Mouse (Mus musculus) CH12.LX (cell line): ENCODE measurements at regions not wholly inside any gene's neighbourhood (a gene's known extent, or its start where the extent isn't known, plus 50 kb on each side); places are given as distances from the start of the nearest gene placed in this dataset.

ENCODE experiments used
- DNase-seq: peaks from one replicate; pipeline ENCODE4 v3.0.0-alpha.2; 2013; ENCODE audit errors: extremely low read depth
- H3K27ac ChIP-seq: 2 replicates; pipeline ENCODE4 v1.5.1; 2012; ENCODE audit warnings: low read depth, mild to moderate bottlenecking, control low read depth, moderate library complexity; ENCODE audit not compliant: insufficient read depth
- H3K27me3 ChIP-seq: replicated peaks from 2 replicates; pipeline ENCODE3; 2012; ENCODE audit warnings: inconsistent platforms
- H3K36me3 ChIP-seq, 2 experiments: replicated peaks in 1 of 2; 2 replicates each; pipeline versions ENCODE3 to v1.6.1; 2012; ENCODE audit warnings: inconsistent platforms in 1 of 2, low read length in 1 of 2, mild to moderate bottlenecking in 1 of 2, mixed read lengths in 1 of 2, moderate library complexity in 1 of 2; ENCODE audit not compliant: control insufficient read depth in 1 of 2, insufficient read depth in 1 of 2
- H3K4me1 ChIP-seq, 2 experiments: 2 replicates each; pipeline ENCODE4 v1.6.1; 2012; ENCODE audit warnings: inconsistent platforms in 1 of 2, moderate library complexity in 1 of 2; ENCODE audit not compliant: insufficient read depth in 2 of 2, control insufficient read depth in 1 of 2
- H3K4me2 ChIP-seq: 2 replicates; pipeline ENCODE4 v1.6.1; 2012; ENCODE audit warnings: low read depth, mild to moderate bottlenecking, control low read depth; ENCODE audit not compliant: poor library complexity, insufficient read depth, severe bottlenecking
- H3K4me3 ChIP-seq, 3 experiments: fragments of 150-350 bp in 1 of 3; sonication (generic) in 1 of 3; replicated peaks in 1 of 3; 2 replicates each; pipeline versions ENCODE3 to v1.5.1; 2011 to 2012; ENCODE audit warnings: low read depth in 2 of 3, low read length in 2 of 3, mild to moderate bottlenecking in 2 of 3, moderate library complexity in 2 of 3, control low read depth in 1 of 3, improper control_type of control experiment in 1 of 3, inconsistent platforms in 1 of 3, mixed read lengths in 1 of 3; ENCODE audit not compliant: poor library complexity in 1 of 3
- H3K79me2 ChIP-seq: replicated peaks from 2 replicates; pipeline ENCODE4 v1.6.1; 2012; ENCODE audit warnings: mild to moderate bottlenecking, moderate library complexity; ENCODE audit not compliant: control insufficient read depth, poor library complexity, insufficient read depth, severe bottlenecking; ENCODE audit errors: extremely low read depth
- H3K9ac ChIP-seq: 2 replicates; pipeline ENCODE4 v1.6.1; 2012; ENCODE audit warnings: low read depth, mild to moderate bottlenecking, control low read depth, moderate library complexity; ENCODE audit not compliant: insufficient read depth
- H3K9me3 ChIP-seq: replicated peaks from 2 replicates; pipeline ENCODE3; 2012; ENCODE audit warnings: low read length, inconsistent platforms, mixed read lengths
- BHLHE40 ChIP-seq: IDR thresholded peaks from 2 replicates; pipeline ENCODE4 v1.6.1; 2011; ENCODE audit warnings: mild to moderate bottlenecking, low read depth, low read length, improper control_type of control experiment
- CHD2 ChIP-seq: IDR thresholded peaks from 2 replicates; pipeline ENCODE4 v1.6.1; 2011; ENCODE audit warnings: low read length, improper control_type of control experiment
- EP300 ChIP-seq: IDR thresholded peaks from 2 replicates; pipeline ENCODE4 v1.6.1; 2011; ENCODE audit warnings: low read length, improper control_type of control experiment
- HCFC1 ChIP-seq: IDR thresholded peaks from 2 replicates; pipeline ENCODE4 v1.6.1; 2012; ENCODE audit warnings: low read depth, mild to moderate bottlenecking, inconsistent platforms, low read length, improper control_type of control experiment
- JUND ChIP-seq: conservative IDR thresholded peaks from 2 replicates; pipeline ENCODE4 v1.6.1; 2011; ENCODE audit warnings: low read depth, low read length, improper control_type of control experiment
- KAT2A ChIP-seq: IDR thresholded peaks from 2 replicates; pipeline ENCODE4 v1.6.1; 2012; ENCODE audit warnings: low read length, improper control_type of control experiment, inconsistent platforms; ENCODE audit not compliant: insufficient replicate concordance
- MAX ChIP-seq: IDR thresholded peaks from 2 replicates; pipeline ENCODE4 v1.6.1; 2011; ENCODE audit warnings: low read length, improper control_type of control experiment
- MAZ ChIP-seq: IDR thresholded peaks from 2 replicates; pipeline ENCODE4 v1.6.1; 2012; ENCODE audit warnings: low read depth, mild to moderate bottlenecking, inconsistent platforms, low read length, improper control_type of control experiment, moderate library complexity
- MEF2A ChIP-seq: IDR thresholded peaks from 2 replicates; pipeline ENCODE4 v1.6.1; 2014; ENCODE audit warnings: low read depth, mild to moderate bottlenecking, inconsistent platforms, low read length, improper control_type of control experiment, borderline replicate concordance
- MXI1 ChIP-seq: IDR thresholded peaks from 2 replicates; pipeline ENCODE4 v1.6.1; 2011; ENCODE audit warnings: mild to moderate bottlenecking, low read depth, low read length, improper control_type of control experiment
- NRF1 ChIP-seq: IDR thresholded peaks from 2 replicates; pipeline ENCODE4 v1.6.1; 2014; ENCODE audit warnings: low read depth, mild to moderate bottlenecking, inconsistent platforms, low read length, improper control_type of control experiment, moderate library complexity
- PAX5 ChIP-seq: IDR thresholded peaks from 2 replicates; pipeline ENCODE4 v1.6.1; 2012; ENCODE audit warnings: low read length, inconsistent platforms, mixed read lengths
- SMC3 ChIP-seq: IDR thresholded peaks from 2 replicates; pipeline ENCODE4 v1.6.1; 2011; ENCODE audit warnings: low read depth, low read length, improper control_type of control experiment
- TBP ChIP-seq: conservative IDR thresholded peaks from 2 replicates; pipeline ENCODE4 v1.6.1; 2011; ENCODE audit warnings: low read depth, low read length, improper control_type of control experiment
- TCF12 ChIP-seq: IDR thresholded peaks from 2 replicates; pipeline ENCODE4 v1.6.1; 2014; ENCODE audit warnings: low read depth, mild to moderate bottlenecking, inconsistent platforms, low read length, improper control_type of control experiment
- USF1 ChIP-seq: IDR thresholded peaks from 2 replicates; pipeline ENCODE4 v1.6.1; 2014; ENCODE audit warnings: low read depth, mild to moderate bottlenecking, inconsistent platforms, low read length, improper control_type of control experiment
- ZC3H11A ChIP-seq: IDR thresholded peaks from 2 replicates; pipeline ENCODE4 v1.6.1; 2012; ENCODE audit warnings: low read depth, mild to moderate bottlenecking, inconsistent platforms, low read length, improper control_type of control experiment
- ZNF384 ChIP-seq: IDR thresholded peaks from 2 replicates; pipeline ENCODE4 v1.6.1; 2012; ENCODE audit warnings: low read depth, low read length, improper control_type of control experiment, inconsistent platforms
- dilution Hi-C: fragments of 300-500 bp; cut with MboI; formaldehyde crosslinking; loops from 2 replicates; pipeline ENCODE4 v1.14.3; 2020; ENCODE audit warnings: low sequenced_read_pairs; ENCODE audit not compliant: extremely low pct_unique_long_range_greater_than_20kb, extremely low pct_ligation_motif_present
- in situ Hi-C: fragments of 300-500 bp; cut with MboI; formaldehyde crosslinking; loops from 3 replicates; pipeline ENCODE4 v1.14.3; 2019; ENCODE audit warnings: low sequenced_read_pairs, low pct_ligation_motif_present, low pct_unique_long_range_greater_than_20kb, mixed read lengths

GRCm38 (mm10) chr3:57950431-57951331 is 102.8 kb upstream of the Pfn2 start:
- no peak overlapping the region for H3K4me3 ChIP-seq
- no peak overlapping the region for H3K9ac ChIP-seq
- dilution Hi-C loops (no loop called here), in situ Hi-C loops (no loop called here)
- H3K27ac ChIP-seq, result no peak overlapping the region
- no peak for DNase-seq
- H3K79me2 ChIP-seq, result no peaks in the 10 kb centered on the region
- peaks cover 2% of the 10 kb centered on the region for H3K9me3 ChIP-seq
- H3K27me3 ChIP-seq, result no peaks in the 10 kb centered on the region
- no peaks in the 10 kb centered on the region for H3K36me3 ChIP-seq
- no peak for TF ChIP-seq PAX5
- no peak overlapping the region for H3K4me2 ChIP-seq
- peaks cover 3 to 15% of the 10 kb centered on the region in 2 experiments; a peak in 2 of 4 replicates for H3K4me1 ChIP-seq

- H3K4me3 ChIP-seq, result no peak overlapping the region
- no peaks in the 10 kb centered on the region for H3K79me2 ChIP-seq
- H3K9ac ChIP-seq, result no peak overlapping the region
- no peaks in the 10 kb centered on the region for H3K36me3 ChIP-seq
- H3K9me3 ChIP-seq, result peaks cover 2% of the 10 kb centered on the region
- in situ Hi-C loops (no loop called here), dilution Hi-C loops (no loop called here)
- H3K4me1 ChIP-seq, result peaks cover 3 to 15% of the 10 kb centered on the region in 2 experiments; a peak in 2 of 4 replicates
- DNase-seq, result no peak
- no peaks in the 10 kb centered on the region for H3K27me3 ChIP-seq
- H3K4me2 ChIP-seq, result no peak overlapping the region
- TF ChIP-seq BHLHE40, result no peak
- TF ChIP-seq MAX, result no peak
- H3K27ac ChIP-seq, result no peak overlapping the region
Observed at GRCm38 (mm10) chr3:57951438-57951837, 103.6 kb upstream of the Pfn2 start.

- Histone ChIP-seq H3K79me2 (no peaks in the 10 kb centered on the region), H3K27ac (no peak overlapping the region), H3K36me3 (no peaks in the 10 kb centered on the region), H3K27me3 (no peaks in the 10 kb centered on the region), H3K9me3 (peaks cover 4% of the 10 kb centered on the region), H3K4me2 (no peak overlapping the region), H3K4me1 (peaks cover 3 to 8% of the 10 kb centered on the region in 2 experiments; a peak in 2 of 4 replicates), H3K4me3 (no peak overlapping the region), H3K9ac (no peak overlapping the region)
- TF ChIP-seq TBP (no peak), EP300 (no peak), KAT2A (no peak), PAX5 (no peak), HCFC1 (no peak), CHD2 (no peak), TCF12 (no peak), MEF2A (no peak), MXI1 (no peak), ZNF384 (no peak), MAZ (no peak), NRF1 (no peak), SMC3 (no peak), ZC3H11A (no peak), JUND (no peak), USF1 (no peak)
- in situ Hi-C loops, result no loop called here
- peak; percentile 10 for DNase-seq
- dilution Hi-C loops, result no loop called here
Observed at GRCm38 (mm10) chr3:57957352-57957751, 109.5 kb upstream of the Pfn2 start.
